7 mouse cellular contexts compared by ENCODE assay signal in genomic region chr19:41483445-41484040, GRCm38 (mm10). TPM values are rescaled to one million over a fixed set of nuclear protein-coding genes. Genes with fewer than 3 reads are reported as not detected.
DNase-seq lines count a peak whose midpoint lies in the region; ATAC-seq and TF ChIP-seq lines count a peak whose summit lies in the region.

No protein-coding gene starts in this region.

- peak overlapping the region; percentile 99 for H3K4me3 ChIP-seq in bone marrow, adult 2 months (replicated peaks; ENCODE audit: control insufficient read depth, low read depth, low read length)
- peak overlapping the region; percentile 97 for H3K4me3 ChIP-seq in forebrain, embryonic 16.5 days (replicated peaks; ENCODE audit: low read length)
- peak overlapping the region; percentile 80 for H3K4me3 ChIP-seq in intestine, embryonic 14.5 days (ENCODE audit: low read depth, low read length)

- H3K9ac ChIP-seq in forebrain, embryonic 16.5 days (replicated peaks; ENCODE audit: low read depth, low read length), result peak overlapping the region; percentile 95
- H3K9ac ChIP-seq in intestine, embryonic 14.5 days (ENCODE audit: low read length), result peak overlapping the region; percentile 91

- peak; percentile 49 for ATAC-seq in forebrain, embryonic 16.5 days
- peak; percentile 22; the same call in 1 of the 2 replicates for ATAC-seq in intestine, embryonic 14.5 days (replicated peaks; ENCODE audit: low FRiP score, low TSS enrichment, low read depth)

- no peak for TF ChIP-seq POLR2A in bone marrow, adult 2 months (IDR thresholded peaks at IDR 0.05; ENCODE audit: borderline replicate concordance, control insufficient read depth, low read depth, low read length)

- no peaks in the 10 kb centered on the region for H3K9me3 ChIP-seq in forebrain, embryonic 16.5 days (ENCODE audit: control insufficient read depth, low read length)
- H3K9me3 ChIP-seq in intestine, embryonic 14.5 days (ENCODE audit: control insufficient read depth, low read length), result no peaks in the 10 kb centered on the region

- no peak for TF ChIP-seq CTCF in bone marrow, adult 2 months (IDR thresholded peaks at IDR 0.05; ENCODE audit: control insufficient read depth, insufficient read depth, low read length)

- H3K27me3 ChIP-seq in forebrain, embryonic 16.5 days (replicated peaks; ENCODE audit: control insufficient read depth, insufficient read depth, low read length), result no peaks in the 10 kb centered on the region; the same call in 1 of the 2 replicates
- H3K27me3 ChIP-seq in intestine, embryonic 14.5 days (replicated peaks; ENCODE audit: control insufficient read depth, insufficient read depth, low read length), result no peaks in the 10 kb centered on the region

- H3K27ac ChIP-seq in bone marrow, adult 2 months (ENCODE audit: control insufficient read depth, insufficient read depth, low read depth, low read length, poor library complexity), result peak overlapping the region; percentile 100
- H3K27ac ChIP-seq in forebrain, embryonic 16.5 days (ENCODE audit: low read length), result peak overlapping the region; percentile 99
- H3K27ac ChIP-seq in intestine, embryonic 14.5 days (ENCODE audit: low read depth), result peak overlapping the region; percentile 96

- peak; percentile 19 for DNase-seq in right cerebral cortex, postnatal 25 days
- no peak for DNase-seq in right cerebral cortex, postnatal 14 days
- DNase-seq in intestine, embryonic 14.5 days (ENCODE audit: low spot score), result peak; percentile 74
- DNase-seq in lung, postnatal 36 days, result peak; percentile 12
- DNase-seq in spleen, postnatal 36 days (ENCODE audit: low spot score in 2 of 2), result peak; percentile 7 to 21

- peak overlapping the region; percentile 78 for H3K4me2 ChIP-seq in forebrain, embryonic 16.5 days (ENCODE audit: low read length)
- H3K4me2 ChIP-seq in intestine, embryonic 14.5 days (ENCODE audit: low read length), result peak overlapping the region; percentile 51

- peaks cover 2% of the 10 kb centered on the region; the same call in 1 of the 2 replicates for H3K4me1 ChIP-seq in bone marrow, adult 2 months (ENCODE audit: control insufficient read depth, insufficient read depth, low read length)
- peaks cover 21% of the 10 kb centered on the region for H3K4me1 ChIP-seq in forebrain, embryonic 16.5 days (replicated peaks; ENCODE audit: control insufficient read depth, insufficient read depth, low read length)
- H3K4me1 ChIP-seq in intestine, embryonic 14.5 days (replicated peaks; ENCODE audit: control insufficient read depth, insufficient read depth, low read length), result peaks cover 19% of the 10 kb centered on the region

- WGBS in bone marrow, adult 2 months, result 1% methylated on average over 30 of the region's 30 CpGs
- under 1% methylated on average over 29 of the region's 30 CpGs for WGBS in forebrain, embryonic 16.5 days
- under 1% methylated on average over 26 of the region's 30 CpGs for WGBS in intestine, embryonic 14.5 days

- no peaks in the 10 kb centered on the region for H3K36me3 ChIP-seq in forebrain, embryonic 16.5 days (ENCODE audit: control insufficient read depth, insufficient read depth)
- no peaks in the 10 kb centered on the region for H3K36me3 ChIP-seq in intestine, embryonic 14.5 days (ENCODE audit: control insufficient read depth, insufficient read depth, low read length)

RNA-seq across cellular contexts. Expression of gene Lcor, which starts 1.1 kb away (rescaled TPM):
- polyA plus RNA-seq in bone marrow, adult 2 months (2011; ENCODE audit: insufficient read depth, insufficient read length, low replicate concordance, missing spikeins), result 3.6 and 7.5 TPM in 2 replicates
- 20.1 and 21.8 TPM in 2 replicates for polyA plus RNA-seq in forebrain, embryonic 16.5 days (2015; fragmentation: Nextera tagmentation; extraction: Ambion mirVana)
- 26.7 and 27.6 TPM in 2 replicates for polyA plus RNA-seq in intestine, embryonic 14.5 days (2014; fragmentation: Nextera tagmentation; extraction: Ambion mirVana)
